Mouse (Mus musculus): ENCODE measurements around the gene Gm45799. TPM values are rescaled to one million over a fixed set of nuclear protein-coding genes. Genes with fewer than 3 reads are reported as not detected.

The Gm45799 gene
- polyA plus RNA-seq, 1 experiment from 2014 or later, result 34.6 TPM

DNA sequence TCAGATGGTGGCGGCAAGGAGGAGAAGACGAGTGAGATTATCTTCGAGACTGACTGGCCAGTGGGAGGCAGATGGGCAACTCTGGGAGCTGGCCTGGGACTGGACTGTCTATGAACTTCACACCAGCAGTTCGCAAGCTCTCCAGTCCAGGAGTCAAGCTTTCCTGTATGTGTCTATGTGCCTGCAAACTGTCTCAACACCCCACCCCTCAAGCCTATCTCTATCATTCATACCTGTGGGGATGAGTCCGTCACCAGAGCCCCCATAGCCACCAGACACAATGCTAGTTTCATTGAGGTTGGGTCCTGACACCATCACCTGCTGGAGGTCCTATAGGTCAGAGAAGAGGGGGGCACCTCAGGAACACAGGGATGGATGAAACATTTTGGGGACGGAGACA, 1.6 kb upstream of the Gm45799 start:
- Histone ChIP-seq H3K9me3 (ENCODE audit: control insufficient read depth, low read length) (no peaks in the 10 kb centered on the region), H3K27me3 (replicated peaks; ENCODE audit: control insufficient read depth, insufficient read depth, low read length) (no peaks in the 10 kb centered on the region), H3K4me2 (ENCODE audit: low read depth, low read length) (0 out of 2 replicates have a peak overlapping the region, but pooled peaks have one; percentile 7), H3K27ac (ENCODE audit: low read length) (no peak overlapping the region), H3K4me3 (ENCODE audit: low read length) (no peak overlapping the region), H3K9ac (ENCODE audit: low read depth, low read length) (no peak overlapping the region), H3K36me3 (ENCODE audit: control insufficient read depth, insufficient read depth, low read length) (peaks cover 10% of the 10 kb centered on the region; the same call in 1 of the 2 replicates), H3K4me1 (ENCODE audit: control insufficient read depth, insufficient read depth, low read length) (peaks cover 22% of the 10 kb centered on the region)
- no peak for ATAC-seq
- whole genome bisulfite sequencing, result 93% methylated on average over 6 of the region's 6 CpGs

DNA sequence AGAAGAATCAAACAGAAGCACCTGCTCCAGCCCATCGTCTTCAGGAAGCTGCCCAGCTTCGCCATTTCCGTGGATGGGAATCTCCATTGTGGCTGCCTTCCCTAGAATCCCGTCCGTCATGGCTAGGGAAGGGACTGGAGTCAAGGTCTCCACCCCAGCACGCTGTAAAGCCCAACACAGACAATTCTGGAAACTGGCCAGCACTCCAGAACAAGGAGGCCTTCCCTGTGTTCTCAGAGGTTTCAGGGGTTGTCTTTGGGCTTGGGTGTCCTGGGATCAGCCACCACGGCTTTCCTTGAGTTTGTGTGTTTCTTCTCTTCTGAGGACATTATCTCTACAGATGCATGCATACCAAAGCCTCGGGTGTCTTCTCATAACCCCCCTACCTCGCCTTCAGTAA, 1.0 kb upstream of the Gm45799 start:
- Histone ChIP-seq H3K4me2 (ENCODE audit: low read depth, low read length) (peak overlapping the region; percentile 93), H3K4me3 (ENCODE audit: low read length) (peak overlapping the region; percentile 79), H3K36me3 (ENCODE audit: control insufficient read depth, insufficient read depth, low read length) (peaks cover 10% of the 10 kb centered on the region; the same call in 1 of the 2 replicates), H3K9me3 (ENCODE audit: control insufficient read depth, low read length) (no peaks in the 10 kb centered on the region), H3K27ac (ENCODE audit: low read length) (no peak overlapping the region), H3K4me1 (ENCODE audit: control insufficient read depth, insufficient read depth, low read length) (peaks cover 20% of the 10 kb centered on the region), H3K27me3 (replicated peaks; ENCODE audit: control insufficient read depth, insufficient read depth, low read length) (no peaks in the 10 kb centered on the region), H3K9ac (ENCODE audit: low read depth, low read length) (peak overlapping the region; percentile 88)
- WGBS, result 68% methylated on average over 9 of the region's 9 CpGs
- no peak for ATAC-seq

GRCm38 (mm10) chr7:105639756-105640155, 596 bp upstream of the Gm45799 start, which contains the start of gene Timm10b:
Gene Timm10b (plus strand): TSS chr7:105640056.
- Histone ChIP-seq H3K36me3 (ENCODE audit: control insufficient read depth, insufficient read depth, low read length) (peaks cover 10% of the 10 kb centered on the region; the same call in 1 of the 2 replicates), H3K9me3 (ENCODE audit: control insufficient read depth, low read length) (no peaks in the 10 kb centered on the region), H3K4me2 (ENCODE audit: low read depth, low read length) (peak within 1 kb of the TSS; percentile 93), H3K27ac (ENCODE audit: low read length) (peak within 1 kb of the TSS; percentile 84), H3K4me3 (ENCODE audit: low read length) (peak within 1 kb of the TSS; percentile 79), H3K4me1 (ENCODE audit: control insufficient read depth, insufficient read depth, low read length) (peaks cover 20% of the 10 kb centered on the region), H3K9ac (ENCODE audit: low read depth, low read length) (peak within 1 kb of the TSS; percentile 88), H3K27me3 (replicated peaks; ENCODE audit: control insufficient read depth, insufficient read depth, low read length) (no peaks in the 10 kb centered on the region)
- ATAC-seq, result peak; percentile 27
- 0% methylated on average over 2 of the region's 2 CpGs for WGBS

GRCm38 (mm10) chr7:105640894-105641255, 523 bp downstream of the Gm45799 start:
- peak overlapping the region; percentile 79 for H3K4me3 ChIP-seq (ENCODE audit: low read length)
- ATAC-seq, result no peak; the same call in 1 of the 2 replicates
- under 1% methylated on average over 18 of the region's 18 CpGs for WGBS
- H3K27me3 ChIP-seq (replicated peaks; ENCODE audit: control insufficient read depth, insufficient read depth, low read length), result no peaks in the 10 kb centered on the region
- H3K4me1 ChIP-seq (ENCODE audit: control insufficient read depth, insufficient read depth, low read length), result peaks cover 20% of the 10 kb centered on the region
- peak overlapping the region; percentile 84 for H3K27ac ChIP-seq (ENCODE audit: low read length)
- peaks cover 10% of the 10 kb centered on the region; the same call in 1 of the 2 replicates for H3K36me3 ChIP-seq (ENCODE audit: control insufficient read depth, insufficient read depth, low read length)
- H3K4me2 ChIP-seq (ENCODE audit: low read depth, low read length), result peak overlapping the region; percentile 71
- peak overlapping the region; percentile 76 for H3K9ac ChIP-seq (ENCODE audit: low read depth, low read length)
- no peaks in the 10 kb centered on the region for H3K9me3 ChIP-seq (ENCODE audit: control insufficient read depth, low read length)

DNA sequence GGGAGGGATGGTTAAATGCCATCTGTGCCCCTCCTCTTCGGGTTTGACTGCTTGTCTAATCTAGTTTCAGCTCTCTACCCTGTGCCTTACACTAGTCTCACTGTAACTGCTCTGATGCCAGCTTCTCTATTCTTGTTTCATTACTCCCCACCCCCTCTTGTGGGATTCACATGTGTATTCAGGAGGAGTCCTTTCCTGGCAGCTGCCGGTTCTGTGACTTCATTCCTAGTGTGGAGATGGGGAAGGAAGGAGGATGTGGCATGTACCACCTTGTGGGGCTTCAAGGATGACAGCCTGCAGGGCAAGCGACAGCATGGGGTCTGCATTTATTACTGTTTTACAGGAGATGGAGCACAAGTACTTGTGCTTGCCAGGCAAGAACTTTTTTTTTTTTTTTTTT, 1.6 kb downstream of the Gm45799 start:
- no peaks in the 10 kb centered on the region for H3K9me3 ChIP-seq (ENCODE audit: control insufficient read depth, low read length)
- no peak overlapping the region for H3K9ac ChIP-seq (ENCODE audit: low read depth, low read length)
- peak overlapping the region; percentile 47; the same call in 1 of the 2 replicates for H3K27ac ChIP-seq (ENCODE audit: low read length)
- H3K4me2 ChIP-seq (ENCODE audit: low read depth, low read length), result 0 out of 2 replicates have a peak overlapping the region, but pooled peaks have one; percentile 2
- WGBS, result 67% methylated on average over 3 of the region's 3 CpGs
- ATAC-seq, result no peak
- H3K4me3 ChIP-seq (ENCODE audit: low read length), result no peak overlapping the region
- peaks cover 20% of the 10 kb centered on the region for H3K4me1 ChIP-seq (ENCODE audit: control insufficient read depth, insufficient read depth, low read length)
- peaks cover 10% of the 10 kb centered on the region; the same call in 1 of the 2 replicates for H3K36me3 ChIP-seq (ENCODE audit: control insufficient read depth, insufficient read depth, low read length)
- H3K27me3 ChIP-seq (replicated peaks; ENCODE audit: control insufficient read depth, insufficient read depth, low read length), result no peaks in the 10 kb centered on the region

GRCm38 (mm10) chr7:105650639-105651435, 10.5 kb downstream of the Gm45799 start, which contains the start of gene Dnhd1:
Gene Dnhd1 (plus strand): TSS chr7:105650827.
- peak within 1 kb of the TSS; percentile 63 for H3K9ac ChIP-seq (ENCODE audit: low read depth, low read length)
- H3K27me3 ChIP-seq (replicated peaks; ENCODE audit: control insufficient read depth, insufficient read depth, low read length), result no peaks in the 10 kb centered on the region
- H3K9me3 ChIP-seq (ENCODE audit: control insufficient read depth, low read length), result no peaks in the 10 kb centered on the region
- peak; percentile 100 for ATAC-seq
- H3K27ac ChIP-seq (ENCODE audit: low read length), result peak within 1 kb of the TSS; percentile 53
- H3K4me3 ChIP-seq (ENCODE audit: low read length), result peak within 1 kb of the TSS; percentile 52
- 1% methylated on average over 17 of the region's 17 CpGs for WGBS
- H3K4me2 ChIP-seq (ENCODE audit: low read depth, low read length), result peak within 1 kb of the TSS; percentile 90
- H3K4me1 ChIP-seq (ENCODE audit: control insufficient read depth, insufficient read depth, low read length), result peaks cover 3% of the 10 kb centered on the region; the same call in 1 of the 2 replicates
- H3K36me3 ChIP-seq (ENCODE audit: control insufficient read depth, insufficient read depth, low read length), result no peaks in the 10 kb centered on the region

- Histone ChIP-seq H3K27ac (ENCODE audit: low read length) (no peak overlapping the region), H3K4me3 (ENCODE audit: low read length) (no peak overlapping the region), H3K27me3 (replicated peaks; ENCODE audit: control insufficient read depth, insufficient read depth, low read length) (no peaks in the 10 kb centered on the region), H3K4me1 (ENCODE audit: control insufficient read depth, insufficient read depth, low read length) (no peaks in the 10 kb centered on the region), H3K36me3 (ENCODE audit: control insufficient read depth, insufficient read depth, low read length) (no peaks in the 10 kb centered on the region), H3K9ac (ENCODE audit: low read depth, low read length) (no peak overlapping the region), H3K4me2 (ENCODE audit: low read depth, low read length) (0 out of 2 replicates have a peak overlapping the region, but pooled peaks have one; percentile 19), H3K9me3 (ENCODE audit: control insufficient read depth, low read length) (no peaks in the 10 kb centered on the region)
- 18% methylated on average over 13 of the region's 13 CpGs for WGBS
- peak; percentile 80 for ATAC-seq
These were observed 45.3 kb downstream of the Gm45799 start for GRCm38 (mm10) chr7:105685541-105686197.

- no peaks in the 10 kb centered on the region for H3K9me3 ChIP-seq (ENCODE audit: control insufficient read depth, low read length)
- WGBS, result 73% methylated on average over 1 of the region's 1 CpGs
- H3K27ac ChIP-seq (ENCODE audit: low read length), result no peak overlapping the region
- H3K4me1 ChIP-seq (ENCODE audit: control insufficient read depth, insufficient read depth, low read length), result no peaks in the 10 kb centered on the region
- no peaks in the 10 kb centered on the region for H3K27me3 ChIP-seq (replicated peaks; ENCODE audit: control insufficient read depth, insufficient read depth, low read length)
- H3K4me2 ChIP-seq (ENCODE audit: low read depth, low read length), result no peak overlapping the region
- no peak for ATAC-seq
- H3K36me3 ChIP-seq (ENCODE audit: control insufficient read depth, insufficient read depth, low read length), result no peaks in the 10 kb centered on the region
- no peak overlapping the region for H3K4me3 ChIP-seq (ENCODE audit: low read length)
- no peak overlapping the region for H3K9ac ChIP-seq (ENCODE audit: low read depth, low read length)
These were observed 50.5 kb downstream of the Gm45799 start for GRCm38 (mm10) chr7:105690875-105691274.

GRCm38 (mm10) chr7:105703184-105703583, 62.8 kb downstream of the Gm45799 start:
- no peak overlapping the region for H3K4me3 ChIP-seq (ENCODE audit: low read length)
- H3K36me3 ChIP-seq (ENCODE audit: control insufficient read depth, insufficient read depth, low read length), result no peaks in the 10 kb centered on the region
- WGBS, result 86% methylated on average over 16 of the region's 16 CpGs
- ATAC-seq, result no peak
- H3K9me3 ChIP-seq (ENCODE audit: control insufficient read depth, low read length), result no peaks in the 10 kb centered on the region
- no peak overlapping the region for H3K9ac ChIP-seq (ENCODE audit: low read depth, low read length)
- H3K27me3 ChIP-seq (replicated peaks; ENCODE audit: control insufficient read depth, insufficient read depth, low read length), result no peaks in the 10 kb centered on the region
- H3K4me1 ChIP-seq (ENCODE audit: control insufficient read depth, insufficient read depth, low read length), result no peaks in the 10 kb centered on the region
- H3K4me2 ChIP-seq (ENCODE audit: low read depth, low read length), result no peak overlapping the region
- H3K27ac ChIP-seq (ENCODE audit: low read length), result no peak overlapping the region
